Mouse (Mus musculus): ENCODE measurements around the gene Hs6st2.

DNA sequence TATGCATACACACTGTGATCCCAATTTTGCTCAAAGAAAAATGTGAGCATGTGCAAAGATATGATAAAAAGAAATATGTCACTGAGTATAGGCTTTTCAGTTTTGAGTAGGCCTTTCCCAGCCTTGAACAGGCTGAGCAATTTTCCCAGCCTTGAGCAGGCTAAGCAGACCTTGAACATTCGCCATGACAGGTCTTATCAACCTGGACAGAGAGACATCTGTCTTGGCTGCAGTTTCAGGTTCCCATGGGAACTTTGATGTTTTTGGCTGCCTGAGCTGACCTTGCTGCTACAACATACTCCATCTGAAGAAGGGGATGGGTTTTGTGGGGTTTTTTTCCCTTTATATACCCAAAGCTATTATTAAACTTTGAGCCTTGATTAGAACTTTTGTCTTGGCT, 31.3 kb upstream of the Hs6st2 start:
- no peak for TF ChIP-seq CTCF (IDR thresholded peaks at IDR 0.05; ENCODE audit: low read depth)
- no peak for TF ChIP-seq EP300 (IDR thresholded peaks at IDR 0.05; ENCODE audit: low read depth)
